ENCODE assay signal across 19 mouse cellular contexts in the genomic region with DNA sequence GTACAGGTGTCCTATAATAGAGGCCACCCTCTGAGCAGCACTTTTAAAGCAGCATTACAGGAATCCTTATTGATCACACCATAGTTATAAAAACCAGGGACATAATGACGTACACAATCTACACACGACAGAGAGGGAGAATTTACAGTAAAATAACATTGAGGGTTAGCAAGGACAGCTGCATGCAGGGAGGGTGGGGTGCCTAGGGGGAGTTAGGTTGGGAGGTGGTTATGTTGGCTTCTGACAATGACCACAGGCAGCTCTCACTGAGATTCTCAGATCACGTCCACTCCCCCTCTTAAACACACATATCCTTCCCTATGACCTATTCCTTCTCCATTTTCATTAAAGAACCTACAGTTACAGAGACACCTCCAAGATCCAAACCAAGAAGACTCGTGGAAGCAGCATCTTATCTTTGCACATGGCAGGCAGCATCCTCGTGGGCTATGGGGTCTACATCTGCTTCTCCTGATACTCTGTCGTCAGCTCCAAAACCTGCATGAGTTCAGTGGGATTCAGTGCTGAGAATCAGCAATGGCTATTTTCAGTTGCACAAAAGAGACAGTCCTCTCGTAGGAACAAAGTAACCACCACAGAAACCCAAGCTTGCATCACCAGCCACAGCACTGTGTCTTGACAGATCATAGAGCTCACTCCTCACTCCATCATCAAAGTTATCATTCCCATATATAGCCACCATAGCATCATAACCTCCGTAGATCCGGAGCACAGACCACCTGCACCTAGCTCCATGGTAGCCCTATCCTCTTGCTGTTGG. TPM values are rescaled to one million over a fixed set of nuclear protein-coding genes. Genes with fewer than 3 reads are reported as not detected.
"Had no signal": no experiment of that assay in that cellular context is flagged by ENCODE, and none has a peak within 500 bp of the region (broad histone marks: within the 10 kb centered on the region; RNA-seq: fewer than 3 reads in every experiment).

No protein-coding gene starts in this region.

- H3K27me3 ChIP-seq: intestine, embryonic 15.5 days; limb, embryonic 13.5 days; liver, embryonic 15.5 days; neural tube, embryonic 12.5 days; stomach, embryonic 15.5 days had no signal

- H3K4me3 ChIP-seq: intestine, embryonic 15.5 days; layer of hippocampus, adult 2 months; limb, embryonic 13.5 days; liver, embryonic 15.5 days; neural tube, embryonic 12.5 days; stomach, embryonic 15.5 days had no signal

- H3K9me3 ChIP-seq: intestine, embryonic 15.5 days; limb, embryonic 13.5 days; liver, embryonic 15.5 days; neural tube, embryonic 12.5 days; stomach, embryonic 15.5 days had no signal

- H3K4me1 ChIP-seq: intestine, embryonic 15.5 days; limb, embryonic 13.5 days; neural tube, embryonic 12.5 days had no signal

- H3K27ac ChIP-seq: intestine, embryonic 15.5 days; layer of hippocampus, adult 2 months; limb, embryonic 13.5 days; liver, embryonic 15.5 days; neural tube, embryonic 12.5 days; stomach, embryonic 15.5 days had no signal

- DNase-seq: kidney, adult 18-20 months; kidney, postnatal 10 days; kidney, postnatal 4 days; left cerebral cortex, postnatal 4 days; lung, adult 2 months; lung, postnatal 36 days; midbrain, embryonic 14.5 days; retina, postnatal 1 day; right cerebral cortex, postnatal 4 days; spleen, adult 18-20 months; thymus, postnatal 4 days had no signal

- H3K9ac ChIP-seq: intestine, embryonic 15.5 days; limb, embryonic 13.5 days; liver, embryonic 15.5 days; neural tube, embryonic 12.5 days; stomach, embryonic 15.5 days had no signal

- ATAC-seq: intestine, embryonic 15.5 days; lung, postnatal 0 days had no signal

- H3K36me3 ChIP-seq: intestine, embryonic 15.5 days; limb, embryonic 13.5 days; liver, embryonic 15.5 days; neural tube, embryonic 12.5 days; stomach, embryonic 15.5 days had no signal

RNA-seq across cellular contexts. Expression of a gene that starts 11.4 kb away (rescaled TPM):
- total RNA-seq: left cerebral cortex, postnatal 4 days; liver, adult 2 months had no signal
- polyA plus RNA-seq: intestine, embryonic 15.5 days; liver, adult 2 months; midbrain, embryonic 14.5 days had no signal
